Mouse (Mus musculus) lung, postnatal 10 days (tissue): ENCODE measurements around the gene H2-Ab1.

Experiments used
- DNase-seq: peaks from one replicate; pipeline ENCODE4 v3.0.0; 2021

H2-Ab1 gene

DNA sequence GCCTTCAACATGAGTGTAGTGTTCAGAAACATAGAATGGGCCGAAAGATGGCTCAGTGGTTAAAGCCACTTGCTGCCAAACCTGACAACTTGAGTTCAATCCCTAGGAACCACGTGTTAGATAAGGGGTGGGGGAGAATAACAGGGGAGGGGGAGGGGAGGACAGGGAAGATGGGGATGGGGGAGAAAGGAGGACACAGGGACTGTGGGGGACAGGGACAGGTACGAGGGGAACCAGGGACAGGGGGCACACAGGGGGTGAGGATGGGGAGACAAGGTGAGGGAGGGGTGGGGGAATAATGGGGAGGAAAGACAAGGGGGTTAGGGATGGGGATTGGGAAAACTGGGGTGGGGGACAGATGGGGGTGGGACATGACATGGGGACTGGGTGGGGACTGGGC is 17.1 kb upstream of the H2-Ab1 start:
- DNase-seq, result no peak

DNA sequence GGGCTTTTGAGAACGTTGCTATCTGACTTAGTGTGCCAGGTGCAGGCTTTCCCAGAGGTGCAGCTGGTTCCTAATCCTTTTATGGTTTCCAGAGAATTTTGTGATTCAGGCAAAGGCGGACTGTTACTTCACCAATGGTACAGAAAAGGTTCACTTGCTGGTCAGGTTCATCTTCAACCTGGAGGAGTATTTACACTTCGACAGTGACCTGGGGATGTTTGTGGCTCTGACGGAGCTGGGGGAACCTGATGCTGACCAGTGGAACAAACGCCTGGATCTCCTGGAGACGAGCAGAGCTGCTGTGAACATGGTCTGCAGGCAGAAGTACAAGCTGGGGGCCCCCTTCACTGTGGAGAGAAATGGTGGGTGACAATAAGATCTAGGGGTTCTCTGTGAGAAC is 16.6 kb upstream of the H2-Ab1 start:
- DNase-seq, result no peak

DNA sequence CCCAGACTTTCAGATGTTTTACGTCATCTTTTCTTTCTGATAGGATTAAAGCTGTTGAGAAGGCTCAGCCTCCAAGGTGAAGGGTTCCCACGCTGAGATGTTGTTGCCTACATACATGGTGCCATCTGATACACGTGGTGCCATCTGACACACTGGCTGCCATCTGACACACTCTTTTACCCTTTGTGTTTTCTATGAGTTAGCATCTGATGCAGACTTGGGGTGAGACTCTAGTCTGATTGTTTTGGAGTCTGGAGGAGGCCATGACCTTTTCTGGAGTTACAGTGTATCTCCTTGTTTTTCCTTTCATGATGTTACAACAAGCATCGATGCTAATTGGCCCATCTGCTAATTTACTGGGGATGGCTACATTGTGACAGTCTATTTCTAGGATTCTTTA is 12.8 kb upstream of the H2-Ab1 start:
- DNase-seq, result no peak

DNA sequence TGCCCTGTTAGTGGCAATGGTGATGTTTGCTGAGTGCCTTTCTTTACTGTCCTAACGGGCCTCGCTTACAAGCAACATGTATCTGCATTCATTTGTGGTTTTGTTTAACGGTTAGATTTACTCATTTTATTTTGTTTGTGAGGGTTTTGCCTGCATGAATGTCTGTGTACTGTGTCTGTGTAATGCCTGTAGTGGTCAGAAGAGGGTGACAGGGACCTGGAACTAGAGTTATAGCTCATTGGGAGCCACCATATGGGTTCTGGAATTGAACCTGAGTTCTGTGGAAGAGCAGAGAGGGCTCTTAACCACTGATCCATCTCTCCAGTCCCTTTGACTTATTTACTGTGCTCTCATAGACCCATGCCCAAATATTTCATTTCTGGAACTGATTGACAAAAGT is 10.4 kb upstream of the H2-Ab1 start:
- DNase-seq, result no peak

DNA sequence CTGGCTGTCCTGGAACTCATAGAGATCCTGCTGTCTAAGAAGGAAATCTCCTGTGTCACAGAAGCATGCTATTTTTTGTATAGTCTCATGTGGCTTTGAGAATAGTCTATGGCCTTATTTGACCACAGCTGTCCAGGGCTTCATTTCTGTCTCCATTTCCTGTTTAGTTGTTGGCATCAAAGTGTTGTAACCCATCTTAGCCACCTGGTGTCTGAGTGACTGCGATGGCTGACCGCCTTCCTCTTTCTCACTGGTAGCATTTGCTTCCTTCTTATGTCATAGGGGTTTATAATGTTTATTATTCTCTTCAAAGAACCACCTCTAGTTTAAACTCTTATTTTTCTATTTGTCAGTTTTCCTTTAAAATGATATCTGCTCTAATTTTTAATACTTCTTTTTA is 8.7 kb upstream of the H2-Ab1 start:
- DNase-seq, result no peak

DNA sequence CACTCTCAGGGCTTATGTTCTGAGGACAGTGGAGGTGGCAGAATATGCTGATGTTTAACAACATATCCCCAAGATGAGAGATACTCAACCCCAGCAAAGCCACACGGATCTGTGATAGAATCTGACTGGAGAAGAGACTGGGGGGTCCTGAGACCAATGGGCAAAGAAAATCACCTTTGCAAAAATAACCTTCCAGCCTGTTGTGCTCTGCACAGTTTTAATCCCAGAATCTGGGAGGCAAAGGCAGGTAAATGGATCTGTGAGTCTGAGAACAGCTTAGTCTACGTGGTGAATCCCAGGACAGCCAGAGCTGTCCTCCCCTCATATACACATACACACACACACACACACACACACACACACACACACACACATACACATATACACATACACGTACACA is 8.1 kb upstream of the H2-Ab1 start:
- DNase-seq, result no peak

DNA sequence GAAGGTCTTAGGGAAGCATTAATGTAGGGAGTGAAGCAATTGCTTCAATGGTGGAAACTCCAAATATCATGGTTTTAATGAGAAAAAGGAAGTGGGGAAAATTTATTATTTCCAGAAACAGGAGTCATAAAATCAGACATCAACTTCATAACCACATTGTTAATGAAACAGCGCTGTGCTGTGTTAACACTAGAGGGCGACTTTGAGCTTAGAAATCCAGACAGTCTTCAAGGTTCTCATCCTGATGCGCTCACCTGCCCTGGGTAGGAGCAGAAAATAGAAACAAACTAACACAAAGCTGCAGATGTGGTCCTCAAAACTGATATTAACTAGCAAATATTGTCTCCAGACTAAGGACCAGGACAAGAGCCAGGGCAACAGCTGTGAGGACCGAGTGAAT is 7.6 kb upstream of the H2-Ab1 start:
- DNase-seq, result peak; percentile 62

DNA sequence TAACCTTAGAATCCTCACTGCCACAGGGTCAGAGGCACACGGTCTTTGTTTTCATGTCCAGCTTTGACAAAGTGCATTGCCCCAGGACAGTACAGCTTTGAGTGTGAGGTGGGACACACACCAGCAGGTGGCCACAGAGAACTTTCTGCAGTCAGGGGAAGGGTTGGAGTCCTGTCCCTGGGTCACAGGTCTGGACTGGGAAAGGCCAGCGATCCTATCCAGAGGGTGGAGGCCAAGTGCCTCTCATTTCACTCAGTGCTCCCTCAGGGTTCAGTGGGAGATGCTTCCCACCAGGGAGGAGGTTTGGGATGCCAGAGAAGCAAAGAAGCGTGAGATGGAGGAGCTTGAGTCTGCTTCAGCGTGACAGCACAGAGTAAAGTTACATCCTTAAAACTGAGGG is 5.8 kb upstream of the H2-Ab1 start:
- DNase-seq, result peak; percentile 5

DNA sequence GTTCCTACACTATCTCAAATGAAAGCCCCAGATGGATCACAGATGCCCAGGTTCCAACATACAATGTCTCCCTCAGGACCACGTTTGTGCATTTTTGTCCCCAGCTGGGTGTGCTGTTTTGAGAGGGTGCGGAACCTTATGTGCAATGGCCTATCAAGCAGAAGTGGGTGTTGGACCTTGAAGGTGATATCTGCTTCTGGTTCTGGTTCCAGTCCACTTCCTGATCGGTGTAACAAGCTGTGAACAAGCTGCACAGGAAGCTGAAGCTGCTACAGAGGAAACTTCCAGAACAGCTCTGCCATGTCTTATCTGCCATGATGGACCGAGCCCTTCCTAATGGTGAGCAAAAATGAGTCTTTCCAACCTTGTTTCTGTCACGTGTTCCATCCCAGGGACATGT is 988 bp upstream of the H2-Ab1 start:
- no peak for DNase-seq

DNA sequence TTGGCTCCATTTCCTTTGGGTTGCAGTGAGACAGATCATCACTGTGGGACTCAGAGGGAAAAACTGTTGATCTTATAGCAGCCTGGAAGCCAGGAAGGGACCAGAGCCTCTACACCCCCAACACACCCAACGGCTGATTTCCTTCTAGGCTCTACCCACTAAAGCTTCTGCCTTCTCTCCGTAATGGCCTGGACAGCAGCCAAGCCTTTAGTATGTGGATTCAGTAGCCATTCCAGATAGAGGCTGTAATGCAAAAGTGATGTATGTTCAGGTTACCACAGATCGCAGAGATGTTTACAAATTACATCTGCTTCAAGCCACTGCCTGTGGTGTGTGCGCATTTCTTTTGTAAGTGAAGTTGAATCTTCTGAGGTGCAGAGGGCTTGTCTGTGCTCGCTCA is 3.1 kb downstream of the H2-Ab1 start:
- no peak for DNase-seq

DNA sequence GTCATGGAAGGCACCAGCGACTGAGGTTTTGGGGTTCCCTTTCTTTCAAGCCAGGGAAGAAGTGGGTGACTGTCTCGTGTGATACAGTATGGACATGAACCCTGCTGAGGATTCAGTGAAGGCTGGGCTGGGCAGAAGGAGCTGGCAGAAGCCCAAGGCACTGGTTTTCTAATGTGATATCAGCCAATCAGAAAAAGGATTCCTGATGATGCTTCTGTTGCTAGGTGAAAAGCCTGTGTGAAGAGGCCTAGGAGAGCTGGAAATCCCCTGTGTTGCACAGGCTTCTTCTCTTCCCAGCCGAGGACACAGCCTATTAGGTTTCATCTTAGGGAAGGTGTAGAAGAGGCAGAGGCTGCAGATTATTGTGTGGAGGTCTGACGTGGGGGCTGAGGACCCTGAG is 4.0 kb downstream of the H2-Ab1 start:
- peak; percentile 90 for DNase-seq

DNA sequence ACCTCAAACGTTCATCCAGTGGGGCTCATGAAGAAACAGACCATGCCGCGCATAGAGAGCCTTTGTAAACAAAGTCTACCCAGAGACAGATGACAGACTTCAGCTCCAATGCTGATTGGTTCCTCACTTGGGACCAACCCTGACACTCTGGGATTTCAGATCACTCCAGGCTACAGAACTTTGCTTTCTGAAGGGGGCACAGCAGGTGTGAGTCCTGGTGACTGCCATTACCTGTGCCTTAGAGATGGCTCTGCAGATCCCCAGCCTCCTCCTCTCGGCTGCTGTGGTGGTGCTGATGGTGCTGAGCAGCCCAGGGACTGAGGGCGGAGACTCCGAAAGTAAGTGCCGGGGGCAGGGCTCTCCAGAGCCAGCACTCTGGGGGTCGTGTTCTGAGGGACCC is 5.6 kb downstream of the H2-Ab1 start:
- DNase-seq, result peak; percentile 84

DNA sequence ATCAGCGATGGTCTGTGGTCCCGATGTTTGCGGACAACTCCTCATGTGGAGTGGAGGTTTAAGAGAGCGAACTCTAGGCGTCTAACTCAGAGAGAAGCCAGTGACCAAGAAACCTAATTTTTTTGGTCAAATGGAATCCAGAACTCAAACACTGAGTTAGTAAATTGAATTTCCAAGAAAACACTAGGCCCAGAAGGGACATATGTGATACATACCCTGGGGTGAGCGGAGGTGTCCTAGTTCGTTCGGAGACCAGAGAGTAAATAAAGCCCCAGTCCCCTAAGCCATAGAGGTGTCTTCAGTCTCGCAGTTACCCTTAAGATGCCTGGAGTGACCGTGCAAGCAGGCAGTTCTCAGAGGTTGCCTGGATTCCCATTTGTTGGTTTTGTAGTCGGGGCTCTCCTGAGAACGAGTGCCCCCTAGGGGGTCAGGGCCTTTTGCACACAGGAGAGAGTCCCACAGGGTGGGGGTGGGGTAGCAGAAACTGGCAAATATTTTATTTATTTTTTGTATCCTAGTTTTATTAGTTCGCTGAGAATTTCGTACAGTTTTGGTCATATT is 6.4 kb downstream of the H2-Ab1 start:
- peak; percentile 43 for DNase-seq

DNA sequence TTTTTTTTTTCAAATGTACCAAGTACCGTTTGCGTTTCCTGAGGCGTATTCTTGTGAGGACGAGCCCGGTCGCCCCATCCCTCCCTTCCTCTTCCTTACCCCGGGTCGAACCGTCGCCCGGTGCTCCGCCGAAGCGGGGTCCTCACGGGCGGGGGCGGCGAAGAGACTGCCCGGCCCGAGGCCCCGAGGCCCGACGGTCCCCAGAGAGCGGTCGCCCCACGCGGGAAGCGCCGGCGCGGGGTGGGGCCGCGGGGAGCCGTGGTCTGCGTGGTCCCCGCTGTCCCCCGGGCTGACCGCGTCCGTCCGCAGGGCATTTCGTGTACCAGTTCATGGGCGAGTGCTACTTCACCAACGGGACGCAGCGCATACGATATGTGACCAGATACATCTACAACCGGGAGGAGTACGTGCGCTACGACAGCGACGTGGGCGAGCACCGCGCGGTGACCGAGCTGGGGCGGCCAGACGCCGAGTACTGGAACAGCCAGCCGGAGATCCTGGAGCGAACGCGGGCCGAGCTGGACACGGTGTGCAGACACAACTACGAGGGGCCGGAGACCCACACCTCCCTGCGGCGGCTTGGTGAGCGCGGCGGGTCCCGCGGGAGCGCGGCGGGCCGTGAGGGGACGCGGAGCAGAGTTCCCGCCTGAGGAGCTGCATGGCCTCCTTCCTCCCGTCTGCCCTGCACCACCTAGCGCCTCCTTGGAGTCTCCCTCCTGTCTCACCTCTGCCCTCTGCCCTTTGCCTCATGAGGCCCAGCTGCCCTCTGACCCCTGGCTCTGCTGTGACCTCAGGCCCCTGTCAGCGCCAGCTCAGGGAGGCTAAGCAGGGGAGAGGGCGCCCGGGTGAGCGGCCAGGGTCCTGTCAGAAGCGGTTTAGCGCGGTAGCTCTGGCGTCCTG is 7.2 kb downstream of the H2-Ab1 start:
- DNase-seq, result no peak

DNA sequence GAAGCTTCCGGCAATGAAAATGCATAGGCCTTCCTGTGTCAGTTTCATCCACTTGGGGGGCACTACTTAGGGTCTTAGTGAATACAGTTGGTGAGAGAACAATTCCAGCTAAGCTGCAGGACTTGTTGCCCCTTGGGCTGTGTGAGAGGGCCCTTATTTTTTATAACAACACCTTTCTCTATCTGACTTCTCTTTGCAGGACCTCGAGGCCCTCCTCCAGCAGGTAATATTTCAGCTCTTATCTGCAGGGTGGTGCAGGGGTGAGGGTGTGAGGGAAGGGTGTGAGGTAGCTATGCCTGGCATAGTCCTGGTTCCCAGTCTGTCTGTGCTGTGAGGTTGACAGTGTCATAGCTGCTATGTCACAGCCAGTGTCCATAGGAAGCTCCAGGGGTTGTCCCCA is 10.8 kb downstream of the H2-Ab1 start:
- DNase-seq, result no peak

DNA sequence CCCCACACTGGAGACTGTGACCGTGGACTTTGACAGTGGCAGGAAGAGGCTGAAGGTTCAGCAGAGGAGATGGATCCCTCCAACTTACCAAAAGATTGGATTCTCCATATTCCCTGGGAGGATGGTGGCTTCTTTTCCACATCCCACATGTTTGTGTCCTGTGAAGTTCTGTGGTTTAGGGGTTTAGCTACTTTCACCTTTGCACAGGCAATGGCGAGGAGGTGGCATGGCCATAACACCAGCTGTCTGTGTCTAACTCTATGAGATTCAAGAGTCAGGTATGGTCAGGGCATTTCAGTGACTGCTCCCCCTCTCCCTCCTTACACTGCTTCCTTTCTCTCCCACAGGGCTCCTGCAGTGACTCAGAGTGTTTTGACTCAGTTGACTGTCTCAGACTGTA is 11.3 kb downstream of the H2-Ab1 start:
- DNase-seq, result no peak

DNA sequence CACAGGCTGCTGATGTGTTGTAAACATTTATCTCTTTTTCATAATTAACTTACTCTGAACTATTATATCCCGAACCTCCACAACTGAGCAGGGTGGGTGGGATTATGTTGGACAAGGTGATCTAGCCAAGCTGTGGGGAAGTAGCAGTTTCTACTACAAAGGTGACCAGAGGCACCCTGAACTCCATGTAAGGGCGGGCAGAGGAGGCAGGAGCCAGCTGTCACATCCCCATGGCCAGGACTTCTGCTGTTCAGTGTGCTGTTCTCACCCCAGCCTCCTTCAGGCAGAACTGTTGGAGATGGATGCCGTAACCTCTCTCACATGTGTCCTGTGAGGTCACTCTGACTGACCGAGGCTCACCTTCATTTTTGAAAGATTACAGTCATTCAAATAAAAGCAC is 12.3 kb downstream of the H2-Ab1 start:
- no peak for DNase-seq

DNA sequence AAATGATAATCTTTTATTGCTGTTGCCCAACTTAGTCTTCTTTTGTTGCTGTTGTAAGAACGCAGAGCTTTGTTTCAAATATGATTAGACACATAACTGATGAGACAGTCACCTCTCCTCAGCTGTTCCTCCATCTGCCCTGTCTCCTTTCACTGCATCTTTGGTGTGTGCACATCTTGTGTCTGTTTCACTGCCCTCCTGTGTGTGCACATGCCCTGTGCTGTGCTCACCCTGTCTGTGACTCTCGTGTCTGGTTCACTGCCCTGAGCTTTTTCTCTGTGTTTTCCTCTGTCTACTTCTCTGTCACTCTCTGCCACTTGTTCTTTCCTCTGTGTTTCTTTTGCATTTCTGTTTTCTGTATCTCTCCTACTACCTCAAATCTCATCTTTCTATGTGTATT is 12.7 kb downstream of the H2-Ab1 start:
- no peak for DNase-seq

DNA sequence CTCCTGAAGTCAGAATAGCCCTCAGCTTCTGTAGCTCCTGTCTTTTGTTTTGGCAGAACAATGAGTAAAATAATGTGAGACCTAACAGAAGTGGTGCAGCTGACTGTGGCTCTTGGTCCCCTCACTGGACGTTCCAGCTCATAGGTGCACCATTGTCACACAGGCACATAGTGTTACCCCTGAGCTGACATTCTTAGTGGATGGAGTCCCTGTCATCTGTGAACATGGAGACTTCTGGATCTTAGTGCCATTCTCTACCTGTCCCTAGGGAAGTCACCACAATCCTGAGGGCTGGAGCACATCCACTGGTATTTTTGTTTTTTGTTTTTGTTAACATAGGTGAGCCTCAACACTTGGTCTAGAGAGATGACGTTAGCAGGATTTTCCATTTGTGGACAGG is 13.5 kb downstream of the H2-Ab1 start:
- DNase-seq, result no peak

DNA sequence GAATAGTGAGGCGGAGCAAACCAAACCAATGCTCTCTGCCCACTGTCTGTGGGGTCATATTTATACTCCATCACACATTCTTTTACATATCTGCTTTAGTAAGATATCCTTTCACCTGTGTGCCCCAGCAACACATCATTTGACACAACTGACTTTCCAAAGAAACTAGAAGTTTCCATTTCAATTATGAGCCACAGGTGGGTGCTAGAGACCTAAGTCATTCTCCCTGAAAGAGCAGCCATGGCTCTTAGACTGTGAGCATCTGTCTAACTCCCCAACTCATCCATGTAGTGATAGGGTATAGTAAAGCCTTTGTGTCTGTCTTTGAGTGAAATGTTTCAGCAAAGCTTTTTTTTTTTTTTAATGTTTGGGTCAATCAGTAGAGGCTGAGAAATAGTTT is 14.6 kb downstream of the H2-Ab1 start:
- DNase-seq, result no peak

DNA sequence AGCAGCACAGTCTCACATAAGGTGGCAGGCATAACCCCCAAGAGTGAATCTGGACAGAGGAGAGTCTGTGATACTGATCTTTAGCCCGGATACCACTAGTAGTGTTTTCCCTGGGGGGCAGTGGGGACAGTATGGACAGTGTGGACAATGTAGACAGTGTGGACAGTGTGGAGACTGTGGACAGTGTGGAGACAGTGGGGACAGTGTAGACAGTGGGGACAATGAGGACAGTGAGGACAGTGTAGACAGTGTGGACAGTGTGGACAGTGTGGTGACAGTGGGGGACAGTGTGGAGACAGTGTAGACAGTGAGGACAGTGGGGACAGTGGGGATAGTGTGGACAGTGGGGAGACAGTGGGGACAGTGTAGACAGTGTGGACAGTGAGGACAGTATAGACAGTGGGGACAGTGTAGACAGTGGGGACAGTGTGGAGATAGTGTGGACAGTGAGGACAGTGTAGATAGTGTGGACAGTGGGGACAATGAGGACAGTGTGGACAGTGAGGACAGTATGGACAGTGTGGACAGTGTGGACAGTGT is 23.1 kb downstream of the H2-Ab1 start:
- no peak for DNase-seq

DNA sequence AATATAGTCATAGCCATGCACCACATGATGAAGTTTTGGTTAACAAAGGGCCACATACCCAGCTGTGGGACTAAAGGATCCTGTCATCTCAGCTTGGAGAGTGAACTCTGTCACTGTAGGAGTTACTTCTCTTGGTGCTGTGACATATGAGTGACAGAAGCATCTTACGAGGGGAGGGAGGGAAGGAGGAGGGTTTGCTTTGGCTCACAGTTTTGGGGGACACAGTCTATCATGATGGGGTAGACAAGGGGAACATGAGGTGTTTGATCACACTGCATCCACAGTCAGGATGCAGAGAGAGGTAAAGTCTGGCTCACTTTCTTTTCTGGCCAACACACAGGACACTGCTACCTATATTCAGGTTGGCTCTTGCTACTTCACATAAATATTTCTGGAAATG is 24.3 kb downstream of the H2-Ab1 start:
- DNase-seq, result no peak

DNA sequence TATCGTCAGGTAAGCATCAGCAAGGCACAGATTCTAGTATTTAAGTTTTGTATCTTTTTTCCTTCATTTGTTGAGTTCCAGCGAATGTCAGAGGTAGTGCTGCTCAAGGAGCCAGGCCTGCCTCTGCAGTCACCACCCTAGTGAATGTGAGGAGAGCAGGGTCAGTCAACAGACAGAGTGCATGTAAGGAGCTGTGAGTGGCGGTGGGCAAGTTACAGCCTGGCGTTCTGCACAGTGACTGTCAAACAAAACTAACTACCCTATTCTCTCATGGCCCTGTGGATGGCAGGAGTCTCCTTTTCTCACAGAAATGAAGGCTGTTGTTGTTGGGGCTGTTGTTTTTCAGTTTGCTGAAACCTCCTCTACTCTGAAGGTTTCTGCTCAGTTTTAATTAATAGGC is 27.9 kb downstream of the H2-Ab1 start:
- DNase-seq, result no peak

DNA sequence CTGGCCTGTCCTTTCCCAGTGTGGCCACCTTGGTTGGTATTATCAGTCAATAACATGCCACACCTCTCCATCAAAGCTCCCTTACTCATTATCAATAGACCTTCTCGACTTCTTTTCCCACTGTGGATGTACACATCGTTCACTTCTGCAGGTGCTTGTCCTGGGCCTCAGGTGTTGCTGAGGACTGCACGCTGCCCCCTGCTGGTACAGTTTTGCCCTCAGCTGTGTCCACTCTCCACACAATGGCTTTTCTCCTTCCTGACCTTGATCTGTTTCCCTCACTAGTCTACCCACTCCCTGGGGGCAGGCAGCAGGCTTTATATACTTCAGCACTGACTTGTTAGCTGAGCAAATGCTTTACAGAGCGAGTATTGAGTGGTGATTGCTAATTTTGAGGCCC is 28.4 kb downstream of the H2-Ab1 start:
- DNase-seq, result peak; percentile 62

DNA sequence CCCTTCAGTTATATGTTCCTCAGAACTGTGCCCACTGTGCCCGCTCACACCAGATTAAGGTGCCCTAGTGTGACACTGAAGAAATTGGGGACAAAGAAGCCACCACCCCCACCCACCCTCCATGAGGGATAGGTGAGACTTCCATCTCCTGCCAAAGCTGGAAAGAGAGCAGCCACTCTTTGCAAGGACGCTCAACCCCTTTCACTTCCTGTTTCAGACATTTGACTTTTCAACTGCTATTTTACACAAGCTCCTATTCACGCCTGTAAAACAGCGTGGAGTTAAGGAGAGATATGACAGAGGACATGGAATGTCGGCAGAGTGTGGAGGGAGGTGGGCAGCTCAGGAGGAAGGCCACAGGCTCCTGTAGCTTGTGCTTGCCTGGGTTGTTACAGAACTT is 29.0 kb downstream of the H2-Ab1 start:
- no peak for DNase-seq
